Comparison of ENCODE assay signal across 23 mouse cellular contexts in the genomic region with DNA sequence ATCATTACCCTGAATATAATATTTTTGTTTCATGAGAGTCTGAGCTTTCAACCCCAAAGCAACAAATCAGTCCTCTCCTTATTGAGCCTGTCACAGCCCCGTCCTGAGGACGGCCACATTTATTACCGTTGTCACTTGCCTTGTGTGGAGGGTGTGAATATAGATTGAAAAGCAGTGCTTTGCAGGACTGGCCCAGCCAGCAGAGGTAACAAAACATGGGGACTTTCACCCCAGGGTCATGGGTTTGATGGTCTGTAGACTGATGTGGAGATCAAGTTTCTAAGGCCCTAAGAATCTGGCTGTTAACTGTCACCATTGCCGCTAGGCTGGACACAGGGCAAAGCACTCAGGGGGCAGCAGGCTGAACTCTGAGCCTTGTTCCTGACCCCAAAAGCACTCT.
DNase-seq lines count a peak whose midpoint lies in the region; ATAC-seq lines count a peak whose summit lies in the region.
"Had no signal": no experiment of that assay in that cellular context is flagged by ENCODE, and none has a peak within 500 bp of the region (broad histone marks: within the 10 kb centered on the region; RNA-seq: fewer than 3 reads in every experiment).

No protein-coding gene starts in this region.

- WGBS in kidney, embryonic 14.5 days, result 17% methylated on average over 4 of the region's 4 CpGs
- 38% methylated on average over 4 of the region's 4 CpGs for whole genome bisulfite sequencing in intestine, embryonic 16.5 days
- 64% methylated on average over 4 of the region's 4 CpGs for WGBS in liver, embryonic 12.5 days (ENCODE audit: insufficient replicate concordance)

- no peaks in the 10 kb centered on the region for H3K9me3 ChIP-seq in kidney, embryonic 14.5 days (ENCODE audit: control insufficient read depth, low read length)
- H3K9me3 ChIP-seq in intestine, embryonic 16.5 days (ENCODE audit: control insufficient read depth, low read length), result no peaks in the 10 kb centered on the region
- H3K9me3 ChIP-seq in liver, embryonic 12.5 days (replicated peaks), result no peaks in the 10 kb centered on the region
- H3K9me3 ChIP-seq: embryonic facial prominence, embryonic 13.5 days; forebrain, embryonic 12.5 days; heart, embryonic 15.5 days; midbrain, embryonic 12.5 days had no signal

- DNase-seq in kidney, postnatal 36 days, result no peak
- peak; percentile 75 for DNase-seq in embryo, embryonic 10 days (ENCODE audit: low spot score)
- peak; percentile 17 for DNase-seq in embryo, embryonic 11.5 days (ENCODE audit: low read depth, low spot score)
- no peak for DNase-seq in ovary, postnatal 36 days (ENCODE audit: low spot score)
- DNase-seq in urinary bladder, postnatal 36 days (ENCODE audit: low spot score in 2 of 2), result no peak
- DNase-seq: adrenal gland, postnatal 25 days; cerebellum, adult 8-10 months; cerebellum, postnatal 36 days; gastrocnemius, adult 2 months; kidney, postnatal 25 days; liver; liver, postnatal 0 days; lung, postnatal 10 days; thymus, postnatal 14 days had no signal

- H3K27ac ChIP-seq in kidney, embryonic 14.5 days (ENCODE audit: low read depth, low read length), result no peak overlapping the region
- H3K27ac ChIP-seq in intestine, embryonic 16.5 days (ENCODE audit: low read length), result no peak overlapping the region
- no peak overlapping the region for H3K27ac ChIP-seq in liver, embryonic 12.5 days
- H3K27ac ChIP-seq: embryonic facial prominence, embryonic 13.5 days; forebrain, embryonic 12.5 days; gastrocnemius, adult 2 months; heart, embryonic 15.5 days; hindbrain, postnatal 0 days; midbrain, embryonic 12.5 days had no signal

- H3K4me1 ChIP-seq in kidney, embryonic 14.5 days (ENCODE audit: control insufficient read depth, insufficient read depth, low read length), result peaks cover 9% of the 10 kb centered on the region; the same call in 1 of the 2 replicates
- peaks cover 5% of the 10 kb centered on the region; the same call in 1 of the 2 replicates for H3K4me1 ChIP-seq in intestine, embryonic 16.5 days (ENCODE audit: control insufficient read depth, insufficient read depth, low read length)
- H3K4me1 ChIP-seq in liver, embryonic 12.5 days, result no peaks in the 10 kb centered on the region
- H3K4me1 ChIP-seq: embryonic facial prominence, embryonic 13.5 days; forebrain, embryonic 12.5 days; heart, embryonic 15.5 days; midbrain, embryonic 12.5 days had no signal

- no peak overlapping the region for H3K4me3 ChIP-seq in kidney, embryonic 14.5 days (ENCODE audit: low read length)
- H3K4me3 ChIP-seq in intestine, embryonic 16.5 days (ENCODE audit: low read length), result no peak overlapping the region
- H3K4me3 ChIP-seq in liver, embryonic 12.5 days, result no peak overlapping the region
- H3K4me3 ChIP-seq: embryonic facial prominence, embryonic 13.5 days; erythroblast, embryonic 14.5 days; forebrain, embryonic 12.5 days; gastrocnemius, adult 2 months; heart, embryonic 15.5 days; midbrain, embryonic 12.5 days had no signal

- no peaks in the 10 kb centered on the region for H3K36me3 ChIP-seq in kidney, embryonic 14.5 days (ENCODE audit: control insufficient read depth, insufficient read depth, low read length)
- no peaks in the 10 kb centered on the region for H3K36me3 ChIP-seq in intestine, embryonic 16.5 days (ENCODE audit: control insufficient read depth, insufficient read depth, low read length)
- no peaks in the 10 kb centered on the region for H3K36me3 ChIP-seq in liver, embryonic 12.5 days
- H3K36me3 ChIP-seq: embryonic facial prominence, embryonic 13.5 days; forebrain, embryonic 12.5 days; heart, embryonic 15.5 days; midbrain, embryonic 12.5 days had no signal

- peak; percentile 94 for ATAC-seq in kidney, embryonic 14.5 days (ENCODE audit: low FRiP score, low TSS enrichment)
- ATAC-seq in intestine, embryonic 16.5 days, result peak; percentile 71
- no peak for ATAC-seq in liver, embryonic 12.5 days
- ATAC-seq: hindbrain, postnatal 0 days; liver, postnatal 0 days had no signal

- no peak overlapping the region for H3K4me2 ChIP-seq in kidney, embryonic 14.5 days (replicated peaks; ENCODE audit: low read depth, low read length)
- H3K4me2 ChIP-seq in intestine, embryonic 16.5 days (ENCODE audit: low read depth, low read length), result no peak overlapping the region
- no peak overlapping the region for H3K4me2 ChIP-seq in liver, embryonic 12.5 days
- H3K4me2 ChIP-seq: embryonic facial prominence, embryonic 13.5 days; forebrain, embryonic 12.5 days; heart, embryonic 15.5 days; midbrain, embryonic 12.5 days had no signal

- no peak overlapping the region for H3K9ac ChIP-seq in kidney, embryonic 14.5 days (ENCODE audit: low read depth, low read length)
- H3K9ac ChIP-seq in intestine, embryonic 16.5 days (ENCODE audit: low read depth, low read length), result no peak overlapping the region
- no peak overlapping the region for H3K9ac ChIP-seq in liver, embryonic 12.5 days
- H3K9ac ChIP-seq: embryonic facial prominence, embryonic 13.5 days; forebrain, embryonic 12.5 days; heart, embryonic 15.5 days; liver, postnatal 0 days; midbrain, embryonic 12.5 days had no signal

- H3K27me3 ChIP-seq in kidney, embryonic 14.5 days (ENCODE audit: control insufficient read depth, insufficient read depth, low read length), result no peaks in the 10 kb centered on the region
- no peaks in the 10 kb centered on the region for H3K27me3 ChIP-seq in intestine, embryonic 16.5 days (replicated peaks; ENCODE audit: control insufficient read depth, insufficient read depth, low read length)
- H3K27me3 ChIP-seq in liver, embryonic 12.5 days (replicated peaks), result no peaks in the 10 kb centered on the region
- H3K27me3 ChIP-seq: embryonic facial prominence, embryonic 13.5 days; forebrain, embryonic 12.5 days; heart, embryonic 15.5 days; midbrain, embryonic 12.5 days had no signal

Comparison
In these comparisons a context has a peak if more than half of its experiments do, and no peak if none do; other contexts are left out.
1. DNase-seq: peak in embryo, embryonic 10 days (single experiment) and embryo, embryonic 11.5 days (single experiment); none in kidney, postnatal 36 days (0 of 2), ovary, postnatal 36 days (single experiment) and urinary bladder, postnatal 36 days (0 of 2).